Mouse (Mus musculus) limb, embryonic 14.5 days (tissue): ENCODE results near the gene Adgrg5. TPM values are rescaled to one million over a fixed set of nuclear protein-coding genes. Genes with fewer than 3 reads are reported as not detected.

Source experiments
- ATAC-seq: fragments of 200-750 bp; cut with Nextera tagmentation; 2 replicates; pipeline ENCODE4 v1.8.0; 2017; ENCODE audit warnings: low read depth, moderate number of reproducible peaks, moderate TSS enrichment; ENCODE audit not compliant: low FRiP score
- DNase-seq: peaks from one replicate; pipeline ENCODE4 v3.0.0-alpha.2; 2015; ENCODE audit warnings: low spot score
- H3K27ac ChIP-seq: fragments of 300-500 bp; sonication (generic); replicated peaks from 2 replicates; pipeline ENCODE4 v1.5.1; 2014; ENCODE audit warnings: low read depth, mild to moderate bottlenecking, low read length, moderate library complexity, mixed read lengths
- H3K27me3 ChIP-seq: fragments of 300-500 bp; sonication (generic); 2 replicates; pipeline ENCODE4 v1.6.1; 2014; ENCODE audit warnings: low read length, mixed read lengths; ENCODE audit not compliant: control insufficient read depth, insufficient read depth
- H3K36me3 ChIP-seq: fragments of 300-500 bp; sonication (generic); 2 replicates; pipeline ENCODE4 v1.6.1; 2014; ENCODE audit warnings: mild to moderate bottlenecking, low read length, moderate library complexity, mixed read lengths; ENCODE audit not compliant: control insufficient read depth, insufficient read depth
- H3K4me1 ChIP-seq: fragments of 300-500 bp; sonication (generic); 2 replicates; pipeline ENCODE4 v1.6.1; 2014; ENCODE audit warnings: antibody characterized with exemption, low read length, mixed read lengths; ENCODE audit not compliant: control insufficient read depth, insufficient read depth
- H3K4me2 ChIP-seq: fragments of 300-500 bp; sonication (generic); replicated peaks from 2 replicates; pipeline ENCODE4 v1.6.1; 2014; ENCODE audit warnings: low read depth, mild to moderate bottlenecking, low read length, moderate library complexity; ENCODE audit not compliant: severe bottlenecking
- H3K4me3 ChIP-seq: fragments of 300-500 bp; sonication (generic); replicated peaks from 2 replicates; pipeline ENCODE4 v1.5.1; 2014; ENCODE audit warnings: low read length
- H3K9ac ChIP-seq: fragments of 300-500 bp; sonication (generic); 2 replicates; pipeline ENCODE4 v1.6.1; 2014; ENCODE audit warnings: mild to moderate bottlenecking, low read depth, low read length, moderate library complexity; ENCODE audit not compliant: severe bottlenecking
- H3K9me3 ChIP-seq: fragments of 300-500 bp; sonication (generic); 2 replicates; pipeline ENCODE4 v1.6.1; 2016; ENCODE audit warnings: low read length; ENCODE audit not compliant: control insufficient read depth
- POLR2A ChIP-seq: fragments of 200-500 bp; IDR thresholded peaks from 2 replicates; pipeline ENCODE4 v1.8.0; 2012; ENCODE audit warnings: inconsistent platforms, mild to moderate bottlenecking, moderate library complexity, borderline replicate concordance; ENCODE audit not compliant: insufficient read depth, insufficient read length; ENCODE audit errors: extremely low read depth
- WGBS: fragments of 180-500 bp; shearing (Covaris S2); extraction: QIAGEN DNeasy Blood & Tissue Kit; methylation state at CpG from one replicate; pipeline ENCODE4 v1.1.7; 2014; 5-methylcytosine and 5-hydroxymethylcytosine counted together
- polyA plus RNA-seq, 2 experiments: library from polyadenylated mRNA; depleted of rRNA in 1 of 2; stranded (reverse) in 1 of 2; unstranded in 1 of 2; fragments of >200 nt; fragmentation: Nextera tagmentation in 1 of 2; extraction: Ambion mirVana in 1 of 2; gene quantifications; 2 replicates each; pipeline versions ENCODE4 v1.2.1 to v1.2.3; 2012 to 2014

Adgrg5 gene
- polyA plus RNA-seq, 2 experiments = 0.33 to 0.45 TPM

DNA sequence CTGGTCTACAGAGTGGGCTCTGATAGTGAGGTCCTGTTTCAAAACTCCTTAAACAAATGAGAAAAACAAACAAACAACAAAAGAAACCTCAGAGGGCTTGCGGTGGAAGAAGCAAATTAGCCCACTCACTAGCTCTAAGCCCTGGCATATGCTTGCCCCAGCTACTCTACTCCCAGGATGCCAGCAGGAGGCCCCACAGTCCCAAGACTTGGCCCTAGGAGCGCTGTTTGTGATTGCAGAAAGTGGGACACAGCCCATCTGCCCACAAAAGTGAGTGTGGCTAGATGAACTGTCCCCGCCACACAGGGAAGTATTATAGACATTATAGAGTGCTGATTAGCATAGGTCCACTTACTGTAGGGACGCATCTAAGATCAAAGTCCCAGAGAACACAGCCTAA lies 24.9 kb downstream of the Adgrg5 start:
- 77% methylated on average over 4 of the region's 4 CpGs for WGBS
- H3K9ac ChIP-seq = no peak overlapping the region
- H3K9me3 ChIP-seq = no peaks in the 10 kb centered on the region
- H3K4me1 ChIP-seq = no peaks in the 10 kb centered on the region
- no peaks in the 10 kb centered on the region for H3K27me3 ChIP-seq
- no peak overlapping the region for H3K27ac ChIP-seq
- DNase-seq (no peak), ATAC-seq (no peak)
- no peak overlapping the region for H3K4me2 ChIP-seq
- no peaks in the 10 kb centered on the region for H3K36me3 ChIP-seq
- no peak overlapping the region for H3K4me3 ChIP-seq
- TF ChIP-seq POLR2A = no peak

DNA sequence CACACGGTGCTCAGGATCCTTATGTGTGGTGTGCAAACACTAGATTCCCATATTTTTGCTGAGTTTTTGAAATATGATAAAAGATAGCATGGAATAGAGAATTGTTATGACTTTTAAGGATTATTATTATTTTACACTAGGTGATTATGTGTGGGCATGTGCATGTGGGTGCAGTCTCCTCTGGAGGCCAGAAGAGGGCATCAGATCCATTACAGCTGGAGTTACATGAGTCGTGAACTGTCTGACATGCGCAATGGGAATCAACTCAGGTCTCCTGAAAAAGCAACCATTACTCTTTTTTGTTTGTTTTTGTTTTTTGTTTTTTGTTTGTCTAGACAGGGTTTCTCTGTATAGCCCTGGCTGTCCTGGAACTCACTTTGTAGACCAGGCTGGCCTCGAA lies 25.5 kb downstream of the Adgrg5 start:
- Histone ChIP-seq H3K27me3 (no peaks in the 10 kb centered on the region), H3K4me3 (no peak overlapping the region), H3K4me1 (no peaks in the 10 kb centered on the region), H3K9ac (no peak overlapping the region), H3K4me2 (no peak overlapping the region), H3K36me3 (no peaks in the 10 kb centered on the region), H3K27ac (no peak overlapping the region), H3K9me3 (no peaks in the 10 kb centered on the region)
- no peak for TF ChIP-seq POLR2A
- DNase-seq (no peak), ATAC-seq (no peak)
- 92% methylated on average over 4 of the region's 4 CpGs for WGBS

DNA sequence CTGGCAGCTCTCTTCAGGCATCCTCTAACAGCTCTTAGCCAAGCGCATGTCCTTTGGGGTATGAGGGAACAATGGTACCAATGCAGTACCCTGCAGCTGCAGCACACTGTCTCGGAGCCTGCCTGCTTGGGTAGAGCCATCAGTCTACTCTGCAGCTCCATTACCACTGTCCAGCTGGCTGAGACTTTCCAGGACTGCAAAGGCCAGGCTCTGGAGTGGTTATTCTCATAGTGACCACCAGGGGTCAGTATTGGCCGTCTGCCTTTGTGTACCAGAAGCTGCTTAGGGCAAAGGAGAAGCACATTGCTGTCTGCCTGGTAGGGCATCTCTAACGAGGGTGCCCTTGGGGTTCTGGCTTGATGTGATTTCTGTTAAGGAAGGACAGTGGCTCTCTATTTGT lies 26.6 kb downstream of the Adgrg5 start:
- H3K4me3 ChIP-seq = no peak overlapping the region

DNA sequence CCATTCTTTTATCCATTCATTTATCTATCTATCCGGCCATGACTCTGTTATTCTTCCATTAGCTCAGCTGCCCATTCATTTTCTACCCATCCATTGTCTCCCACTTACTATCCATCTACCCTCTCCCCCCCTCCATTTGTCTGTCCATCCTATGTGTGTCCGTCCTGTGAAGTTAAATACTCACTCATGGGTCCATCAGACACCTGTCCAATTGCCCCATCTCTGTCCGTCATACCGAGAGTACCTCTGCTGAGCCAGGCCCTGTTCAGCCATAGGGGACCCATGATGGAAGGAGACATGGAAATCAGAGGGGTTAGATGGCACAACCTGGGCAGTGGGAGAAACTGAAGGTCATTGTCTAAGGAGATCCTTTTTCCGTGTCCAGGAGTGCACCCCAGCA lies 27.0 kb downstream of the Adgrg5 start:
- H3K9me3 ChIP-seq = no peaks in the 10 kb centered on the region
- WGBS = 74% methylated on average over 5 of the region's 5 CpGs
- ATAC-seq = no peak

More for the DNA sequence above, 26.6 kb downstream of the Adgrg5 start:
- no peak for TF ChIP-seq POLR2A
- ATAC-seq (peak; percentile 44; the same call in 1 of the 2 replicates), DNase-seq (peak; percentile 75)
- H3K9me3 ChIP-seq = no peaks in the 10 kb centered on the region
- no peak overlapping the region for H3K9ac ChIP-seq
- no peaks in the 10 kb centered on the region for H3K27me3 ChIP-seq
- H3K4me1 ChIP-seq = no peaks in the 10 kb centered on the region
- H3K27ac ChIP-seq = no peak overlapping the region
- H3K4me2 ChIP-seq = no peak overlapping the region
- no peaks in the 10 kb centered on the region for H3K36me3 ChIP-seq
- 20% methylated on average over 4 of the region's 4 CpGs for WGBS

DNA sequence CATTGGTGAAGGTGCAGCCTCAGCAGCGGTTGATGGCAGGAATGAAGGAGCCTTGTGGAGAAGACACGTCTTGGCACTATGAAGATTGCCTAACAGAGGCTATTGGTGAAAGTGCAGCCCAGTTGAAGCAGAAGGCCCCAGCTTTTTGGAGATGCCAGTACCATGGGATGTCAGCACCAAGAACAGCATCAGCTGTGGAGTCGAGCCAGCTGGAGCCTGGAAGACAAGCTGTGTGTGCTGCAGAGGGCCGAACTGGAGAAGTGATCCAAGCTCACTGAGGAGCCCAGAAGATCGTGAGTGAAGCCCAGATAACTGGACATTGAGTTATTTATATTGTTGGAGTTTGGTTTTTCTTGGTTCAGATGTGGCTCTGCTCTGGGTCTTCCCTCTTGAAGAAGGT lies 28.6 kb downstream of the Adgrg5 start:
- Histone ChIP-seq H3K27me3 (no peaks in the 10 kb centered on the region), H3K4me1 (no peaks in the 10 kb centered on the region), H3K27ac (no peak overlapping the region), H3K36me3 (no peaks in the 10 kb centered on the region), H3K9ac (no peak overlapping the region), H3K9me3 (no peaks in the 10 kb centered on the region), H3K4me3 (no peak overlapping the region), H3K4me2 (no peak overlapping the region)
- no peak for TF ChIP-seq POLR2A
- 68% methylated on average over 5 of the region's 5 CpGs for WGBS
- ATAC-seq (no peak), DNase-seq (no peak)

More for the DNA sequence above, 27.0 kb downstream of the Adgrg5 start:
- no peaks in the 10 kb centered on the region for H3K4me1 ChIP-seq
- H3K4me2 ChIP-seq = no peak overlapping the region
- no peaks in the 10 kb centered on the region for H3K36me3 ChIP-seq
- H3K27me3 ChIP-seq = no peaks in the 10 kb centered on the region
- no peak for DNase-seq
- no peak overlapping the region for H3K4me3 ChIP-seq
- H3K9ac ChIP-seq = no peak overlapping the region
- no peak overlapping the region for H3K27ac ChIP-seq
- TF ChIP-seq POLR2A = no peak

DNA sequence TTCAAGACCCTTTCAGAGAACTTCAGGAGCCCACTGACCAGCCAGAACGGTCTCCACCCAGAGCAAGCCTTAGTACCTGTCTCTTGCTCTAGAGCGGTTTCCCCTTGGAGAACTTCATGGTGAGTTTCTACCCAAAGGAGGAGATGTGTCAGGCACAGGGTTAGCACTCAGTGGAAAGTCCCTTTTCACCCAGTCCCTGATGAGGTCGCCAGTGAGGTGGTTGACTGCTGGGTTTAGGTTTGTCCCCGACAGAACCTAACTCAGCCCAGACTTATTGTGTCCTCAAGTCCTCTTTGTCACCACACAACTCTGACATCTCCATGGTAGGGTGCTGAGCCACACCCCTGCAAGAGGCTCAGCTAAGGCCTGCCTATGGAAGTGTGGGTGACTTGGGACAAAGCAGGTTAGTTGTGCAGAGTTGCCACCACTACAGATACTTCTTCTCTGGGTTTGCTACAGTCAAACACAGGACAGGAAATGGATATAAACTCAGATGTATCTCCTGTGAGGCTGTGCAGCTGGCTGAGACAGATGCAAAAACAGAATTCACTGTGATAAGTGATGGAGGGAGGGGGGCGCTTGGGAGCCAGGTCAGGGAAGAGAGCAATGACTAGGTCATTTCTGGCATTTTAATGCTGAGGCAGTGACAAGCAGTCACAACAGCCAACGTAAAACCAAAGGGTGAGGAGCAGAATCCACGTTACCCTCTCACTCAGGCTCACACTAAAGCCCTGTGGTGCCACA lies 30.3 kb downstream of the Adgrg5 start:
- Histone ChIP-seq H3K4me2 (no peak overlapping the region), H3K36me3 (no peaks in the 10 kb centered on the region), H3K27ac (no peak overlapping the region), H3K27me3 (no peaks in the 10 kb centered on the region), H3K9me3 (no peaks in the 10 kb centered on the region), H3K9ac (no peak overlapping the region), H3K4me3 (no peak overlapping the region), H3K4me1 (no peaks in the 10 kb centered on the region)
- 72% methylated on average over 7 of the region's 7 CpGs for WGBS
- no peak for DNase-seq
- ATAC-seq = no peak
- TF ChIP-seq POLR2A = no peak
